Mouse (Mus musculus): ENCODE measurements at regions not wholly inside any gene's neighbourhood (a gene's known extent, or its start where the extent isn't known, plus 50 kb on each side); places are given as distances from the start of the nearest gene placed in this dataset.

- ATAC-seq (replicated peaks; ENCODE audit: low FRiP score, low TSS enrichment, poor library complexity, severe bottlenecking) = no peak
These were observed 151.0 kb upstream of the Stac start for GRCm38 (mm10) chr9:111841151-111841550.

GRCm38 (mm10) chr9:111838069-111838820 is 148.1 kb upstream of the Stac start:
- ATAC-seq (replicated peaks; ENCODE audit: low FRiP score, low TSS enrichment, poor library complexity, severe bottlenecking) = no peak

GRCm38 (mm10) chr9:111822094-111822493 is 131.9 kb upstream of the Stac start:
- no peak for ATAC-seq (replicated peaks; ENCODE audit: low FRiP score, low TSS enrichment, poor library complexity, severe bottlenecking)

- no peak for ATAC-seq (replicated peaks; ENCODE audit: low FRiP score, low TSS enrichment, poor library complexity, severe bottlenecking)
These were observed 127.3 kb upstream of the Stac start for GRCm38 (mm10) chr9:111817461-111817860.

- ATAC-seq (replicated peaks; ENCODE audit: low FRiP score, low TSS enrichment, poor library complexity, severe bottlenecking) = no peak
These were observed 114.8 kb upstream of the Stac start for GRCm38 (mm10) chr9:111804931-111805330.

GRCm38 (mm10) chr9:111801381-111801780 is 111.2 kb upstream of the Stac start:
- ATAC-seq (replicated peaks; ENCODE audit: low FRiP score, low TSS enrichment, poor library complexity, severe bottlenecking) = no peak

GRCm38 (mm10) chr9:111800869-111801268 is 110.7 kb upstream of the Stac start:
- no peak for ATAC-seq (replicated peaks; ENCODE audit: low FRiP score, low TSS enrichment, poor library complexity, severe bottlenecking)

- no peak for ATAC-seq (replicated peaks; ENCODE audit: low FRiP score, low TSS enrichment, poor library complexity, severe bottlenecking)
These were observed 88.8 kb upstream of the Stac start for GRCm38 (mm10) chr9:111778981-111779380.

GRCm38 (mm10) chr9:111777433-111778135 is 87.4 kb upstream of the Stac start:
- no peak for ATAC-seq (replicated peaks; ENCODE audit: low FRiP score, low TSS enrichment, poor library complexity, severe bottlenecking)

- no peak for ATAC-seq (replicated peaks; ENCODE audit: low FRiP score, low TSS enrichment, poor library complexity, severe bottlenecking)
These were observed 84.1 kb upstream of the Stac start for GRCm38 (mm10) chr9:111774229-111774628.

- no peak for ATAC-seq (replicated peaks; ENCODE audit: low FRiP score, low TSS enrichment, poor library complexity, severe bottlenecking)
These were observed 72.7 kb upstream of the Stac start for GRCm38 (mm10) chr9:111762653-111763468.

GRCm38 (mm10) chr9:111755235-111755634 is 65.1 kb upstream of the Stac start:
- ATAC-seq (replicated peaks; ENCODE audit: low FRiP score, low TSS enrichment, poor library complexity, severe bottlenecking) = no peak

GRCm38 (mm10) chr9:111746151-111746550 is 56.0 kb upstream of the Stac start:
- ATAC-seq (replicated peaks; ENCODE audit: low FRiP score, low TSS enrichment, poor library complexity, severe bottlenecking) = no peak

- ATAC-seq (replicated peaks; ENCODE audit: low FRiP score, low TSS enrichment, poor library complexity, severe bottlenecking) = no peak
These were observed 55.1 kb upstream of the Stac start for GRCm38 (mm10) chr9:111745206-111745605.
